Mouse (Mus musculus): Measurements from ENCODE around the gene Lin37.

The Lin37 gene

DNA sequence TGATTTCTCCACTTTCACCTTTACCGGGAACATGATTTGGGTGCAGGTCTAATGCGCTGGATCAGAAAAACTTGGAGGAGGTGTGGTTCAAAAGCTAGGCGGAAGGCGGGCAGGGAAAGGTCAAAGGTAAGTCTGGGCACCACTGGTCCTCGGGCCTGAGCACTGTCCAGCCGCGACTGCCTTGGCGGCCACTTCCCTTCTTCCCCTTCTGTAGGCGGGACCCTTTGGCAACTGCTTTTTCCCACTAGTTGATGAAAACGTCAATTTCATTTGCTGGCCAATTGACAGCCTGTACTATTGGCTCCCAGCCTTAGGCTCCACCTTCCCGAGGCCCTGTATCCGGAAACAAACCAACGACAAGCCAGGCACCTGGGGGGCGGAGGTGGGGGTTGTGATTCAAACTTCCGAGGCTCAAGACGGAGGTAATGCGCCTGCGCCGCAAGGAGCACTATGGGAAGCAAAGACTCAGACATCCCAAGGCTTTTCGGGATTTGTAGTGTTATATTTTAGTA, at the start of gene Lin37:
Gene Lin37 (minus strand): TSS at position 396 of the 512 bp plus-strand sequence.
- peak; percentile 93 for DNase-seq (ENCODE audit: low spot score)

- no peak for DNase-seq (ENCODE audit: low spot score)
Measured at GRCm38 (mm10) chr7:30608476-30608875, 48.8 kb upstream of the Lin37 start.

- peak; percentile 49 for DNase-seq (ENCODE audit: low spot score)
Measured at GRCm38 (mm10) chr7:30607706-30608309, 48.2 kb upstream of the Lin37 start.

DNA sequence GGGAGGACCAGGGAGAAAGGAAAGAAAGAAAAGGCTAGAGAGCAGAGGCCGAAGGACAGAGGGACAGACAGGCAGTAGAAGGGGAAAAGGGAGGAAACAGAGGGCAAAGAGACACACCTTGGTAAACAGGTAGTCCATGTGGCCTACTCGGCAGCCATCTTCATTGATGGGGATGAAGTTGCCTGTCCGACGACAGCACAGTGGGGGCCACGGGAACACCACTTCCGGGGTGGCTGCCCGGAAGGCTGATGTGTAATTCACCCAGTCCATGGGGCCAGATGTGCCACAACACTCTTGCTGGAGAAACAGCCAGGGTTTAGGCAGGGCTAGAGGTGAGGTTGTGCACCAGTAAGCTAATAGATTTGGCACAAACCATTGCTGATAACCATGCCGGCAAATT, 45.3 kb upstream of the Lin37 start:
- DNase-seq (ENCODE audit: low spot score), result no peak

DNA sequence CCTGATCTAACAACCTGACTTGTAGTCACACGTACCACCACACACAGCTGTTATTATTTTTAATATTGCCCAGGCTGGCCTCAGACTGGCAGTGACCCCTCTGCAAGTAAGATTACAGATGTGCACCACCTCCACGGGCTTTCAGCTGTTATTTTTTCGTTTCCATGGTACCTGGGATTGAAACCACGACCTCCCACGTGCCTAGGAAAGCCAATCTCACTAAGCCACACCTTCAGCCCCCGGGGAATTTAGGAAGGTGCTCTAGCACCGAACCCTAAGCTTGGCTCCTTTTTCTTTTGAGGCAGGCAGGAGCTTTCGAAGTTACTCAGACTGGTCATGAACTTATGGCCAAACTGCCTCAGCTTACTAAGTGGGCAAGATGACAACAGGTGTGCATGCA, 44.8 kb upstream of the Lin37 start:
- no peak for DNase-seq (ENCODE audit: low spot score)

GRCm38 (mm10) chr7:30602583-30602982, 42.9 kb upstream of the Lin37 start:
- no peak for DNase-seq (ENCODE audit: low spot score)

DNA sequence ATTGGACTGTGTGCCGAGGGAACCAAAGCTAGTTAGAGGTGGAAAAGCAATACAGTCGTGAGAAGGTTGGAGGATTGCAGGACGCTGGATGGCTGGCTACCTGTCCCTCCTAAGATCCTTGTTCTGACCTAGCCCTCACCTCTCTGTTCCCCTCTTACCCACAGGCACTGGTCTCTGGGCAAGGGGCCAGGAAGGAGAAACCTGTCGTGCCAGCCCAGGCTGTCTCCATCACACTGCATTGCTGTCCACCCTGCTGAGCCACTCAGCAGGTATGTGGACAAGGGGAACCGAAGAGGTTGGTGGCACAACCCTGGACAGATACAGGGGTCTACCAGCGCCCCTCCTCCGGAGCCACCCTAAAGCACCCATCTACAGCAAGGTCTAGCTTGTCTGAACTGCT, 41.0 kb upstream of the Lin37 start:
- DNase-seq (ENCODE audit: low spot score), result no peak

DNA sequence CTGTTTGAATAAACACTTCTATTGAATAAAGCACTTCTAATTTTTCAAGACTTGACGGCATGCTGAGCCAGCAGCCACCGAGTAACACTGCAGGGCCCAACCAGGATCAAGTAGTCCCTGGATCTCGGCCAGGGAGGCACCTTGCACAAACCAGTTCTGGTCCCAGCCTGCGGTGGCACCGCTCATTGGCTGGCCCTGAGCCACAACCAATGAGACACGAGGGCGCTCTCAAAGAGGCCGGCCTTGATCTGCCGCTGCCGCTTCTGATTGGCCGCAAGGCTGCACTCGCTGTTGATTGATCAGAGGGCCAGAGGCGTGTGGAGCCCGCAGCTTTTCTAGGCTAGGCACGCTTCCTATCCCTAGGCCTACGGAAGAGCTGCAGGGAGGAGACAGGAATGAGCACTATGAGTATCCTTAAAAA, 40.3 kb upstream of the Lin37 start:
- DNase-seq (ENCODE audit: low spot score), result peak; percentile 83

DNA sequence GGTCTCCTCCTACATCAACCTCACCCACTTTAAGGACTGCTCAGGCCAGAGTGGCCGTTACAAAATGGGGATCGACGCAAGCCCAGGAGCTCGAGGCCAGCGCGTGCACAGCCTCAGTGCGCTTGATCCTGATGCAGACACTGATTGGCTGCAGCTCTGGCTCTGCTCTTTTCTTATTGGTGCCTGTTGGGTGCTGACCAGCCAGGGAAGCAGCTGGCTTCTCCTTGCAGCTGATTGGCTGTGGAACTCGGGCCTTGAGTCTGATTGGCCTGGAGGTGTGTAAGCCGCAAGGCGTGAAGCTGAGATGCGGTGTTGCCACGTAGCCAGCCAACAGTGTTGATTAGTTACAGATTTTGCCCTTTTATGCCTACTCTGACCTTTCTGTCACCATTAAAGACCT, 39.1 kb upstream of the Lin37 start, which contains the start of gene Zbtb32:
Gene Zbtb32 (minus strand): TSS at position 124 of the 400 bp plus-strand sequence.
- no peak for DNase-seq (ENCODE audit: low spot score)

DNA sequence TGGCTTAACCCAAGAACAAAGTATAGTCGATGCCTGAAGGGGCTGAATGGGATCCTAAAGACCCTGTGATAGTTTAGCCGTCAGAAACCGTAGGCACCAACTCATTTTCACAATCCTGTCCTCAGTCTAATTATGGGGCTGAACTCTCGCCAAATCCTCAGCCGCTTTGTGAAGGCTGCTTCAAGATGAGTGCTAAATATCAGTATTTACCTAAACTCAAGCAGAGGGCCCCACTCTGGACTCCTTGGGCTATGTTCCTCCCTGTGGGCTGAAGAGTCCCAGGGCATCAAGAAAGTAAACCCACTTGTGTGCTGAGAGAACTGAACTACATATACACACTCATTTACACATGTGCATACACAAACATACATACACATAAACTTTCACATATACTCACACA, 37.2 kb upstream of the Lin37 start:
- no peak for DNase-seq (ENCODE audit: low spot score)

DNA sequence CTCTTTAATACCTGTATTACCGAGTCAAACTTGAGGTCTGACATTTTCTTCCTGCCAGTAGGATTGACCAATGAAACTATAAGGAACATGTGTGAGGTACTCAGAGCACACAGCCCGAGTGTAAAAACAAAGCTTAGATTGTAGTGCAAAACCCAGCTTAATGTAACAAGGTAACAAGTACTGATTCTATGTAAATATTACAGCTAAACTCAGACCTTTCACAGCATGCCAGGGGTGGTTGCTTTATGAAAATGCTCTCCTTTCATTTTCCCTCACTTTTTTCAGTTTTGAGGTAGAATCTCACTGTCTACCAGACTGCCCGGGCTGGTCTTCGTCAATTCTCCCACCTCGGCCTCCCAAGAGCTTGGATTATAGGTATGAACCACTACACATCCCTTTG, 36.5 kb upstream of the Lin37 start:
- DNase-seq (ENCODE audit: low spot score), result no peak

DNA sequence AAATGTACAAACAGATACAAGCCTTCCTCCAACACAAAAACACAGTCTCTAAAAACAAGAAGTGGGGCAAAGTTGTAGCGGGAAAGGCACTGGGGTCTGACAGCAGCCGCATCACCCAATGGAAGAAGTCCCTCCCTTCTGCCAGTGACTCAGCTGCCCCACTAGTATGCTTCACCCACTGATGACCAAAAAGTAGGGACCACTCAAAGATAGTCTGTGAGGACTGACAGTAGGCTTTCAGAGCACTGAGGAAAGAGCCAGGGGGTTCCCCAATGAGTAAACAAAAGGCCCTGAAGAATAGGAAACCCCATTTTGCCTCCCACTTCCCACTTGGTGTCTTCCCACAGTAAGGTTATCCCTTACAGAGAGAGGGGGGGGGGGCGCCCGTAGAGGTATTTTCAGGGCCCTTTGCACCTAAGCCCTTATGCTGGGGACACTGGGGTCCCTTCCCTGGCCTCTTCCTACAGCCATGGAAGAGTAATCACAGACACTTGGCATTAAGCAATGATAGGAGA, 34.9 kb upstream of the Lin37 start:
- no peak for DNase-seq (ENCODE audit: low spot score)

- DNase-seq (ENCODE audit: low spot score), result no peak
Measured at GRCm38 (mm10) chr7:30593579-30594509, 34.2 kb upstream of the Lin37 start.

- DNase-seq (ENCODE audit: low spot score), result no peak
Measured at GRCm38 (mm10) chr7:30592772-30593423, 33.3 kb upstream of the Lin37 start.

GRCm38 (mm10) chr7:30591605-30591951, 31.9 kb upstream of the Lin37 start:
- DNase-seq (ENCODE audit: low spot score), result no peak

DNA sequence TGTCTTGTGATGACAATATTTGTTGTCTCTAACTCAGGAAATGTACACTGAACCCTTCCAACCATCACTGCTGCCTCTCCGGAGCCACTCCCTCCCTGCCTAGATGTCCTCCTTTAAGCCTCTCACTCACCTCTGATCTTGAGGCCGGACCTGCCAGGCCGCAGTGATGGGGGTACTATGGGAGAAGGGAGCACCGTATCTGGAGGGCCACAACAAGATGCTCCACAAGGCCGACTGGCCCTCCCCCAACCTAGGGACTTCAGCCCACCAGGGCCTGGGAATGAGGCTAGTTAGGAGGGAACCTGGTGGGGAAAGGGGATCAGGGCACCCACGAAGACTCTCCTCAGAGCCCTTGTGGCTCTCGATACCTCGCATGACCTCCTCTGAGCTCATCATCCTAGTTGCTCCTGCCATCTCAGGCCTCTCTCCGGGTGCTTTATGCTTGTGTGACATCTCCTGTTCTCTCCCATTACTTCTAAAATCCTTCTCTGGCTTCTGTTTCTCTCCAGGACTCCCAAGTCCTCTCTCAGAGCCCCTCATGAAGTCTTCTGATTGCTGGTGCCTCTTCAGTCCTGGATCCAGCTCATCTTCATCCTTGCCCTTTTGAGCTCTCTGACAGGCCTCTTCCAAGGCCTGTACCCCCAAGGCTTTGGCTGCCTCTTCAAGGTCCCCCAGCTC, 31.4 kb upstream of the Lin37 start:
- DNase-seq (ENCODE audit: low spot score), result no peak

DNA sequence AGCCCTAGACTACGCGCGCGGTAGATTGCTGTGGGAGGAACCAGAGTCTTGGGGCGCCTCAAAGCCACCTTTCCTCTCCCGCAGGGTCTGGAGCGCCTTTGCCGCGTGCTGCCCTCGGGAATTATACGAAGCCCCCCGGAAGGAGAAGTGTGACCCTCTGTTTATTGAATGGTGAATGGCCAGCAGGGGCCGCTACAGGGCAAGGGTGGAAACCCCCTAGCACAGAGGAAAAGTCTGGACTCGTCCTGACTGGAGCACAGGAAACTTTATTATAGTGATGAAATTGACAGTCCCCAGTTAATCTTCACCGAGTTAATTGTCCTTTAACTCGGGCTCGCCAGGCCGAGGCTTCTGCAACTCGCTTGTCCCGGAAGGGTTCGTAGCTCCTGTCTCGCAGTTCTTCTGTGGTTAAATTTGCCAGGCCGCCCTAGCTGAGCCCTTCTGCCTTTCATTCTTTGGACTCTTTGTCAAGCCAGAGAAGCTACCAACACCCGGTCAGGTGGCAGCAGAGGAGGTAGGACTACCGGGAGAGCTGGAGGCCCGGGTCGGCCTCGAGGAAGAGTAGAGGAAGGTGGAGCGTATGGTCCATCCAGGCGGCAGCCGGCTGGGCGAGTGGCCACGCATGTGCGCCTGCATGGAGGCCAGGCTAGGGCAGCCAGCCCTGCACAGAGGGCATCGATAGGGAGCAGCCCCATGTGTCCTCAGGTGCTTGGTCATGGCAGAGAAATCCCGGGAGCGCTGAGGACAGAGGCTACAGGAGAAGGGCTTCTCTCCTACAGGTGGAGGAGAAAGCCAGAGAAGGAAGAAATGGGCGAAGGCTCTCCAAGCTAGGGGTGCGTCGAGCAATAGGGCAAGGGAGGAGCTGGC, 30.0 kb upstream of the Lin37 start:
- peak; percentile 83 for DNase-seq (ENCODE audit: low spot score)

DNA sequence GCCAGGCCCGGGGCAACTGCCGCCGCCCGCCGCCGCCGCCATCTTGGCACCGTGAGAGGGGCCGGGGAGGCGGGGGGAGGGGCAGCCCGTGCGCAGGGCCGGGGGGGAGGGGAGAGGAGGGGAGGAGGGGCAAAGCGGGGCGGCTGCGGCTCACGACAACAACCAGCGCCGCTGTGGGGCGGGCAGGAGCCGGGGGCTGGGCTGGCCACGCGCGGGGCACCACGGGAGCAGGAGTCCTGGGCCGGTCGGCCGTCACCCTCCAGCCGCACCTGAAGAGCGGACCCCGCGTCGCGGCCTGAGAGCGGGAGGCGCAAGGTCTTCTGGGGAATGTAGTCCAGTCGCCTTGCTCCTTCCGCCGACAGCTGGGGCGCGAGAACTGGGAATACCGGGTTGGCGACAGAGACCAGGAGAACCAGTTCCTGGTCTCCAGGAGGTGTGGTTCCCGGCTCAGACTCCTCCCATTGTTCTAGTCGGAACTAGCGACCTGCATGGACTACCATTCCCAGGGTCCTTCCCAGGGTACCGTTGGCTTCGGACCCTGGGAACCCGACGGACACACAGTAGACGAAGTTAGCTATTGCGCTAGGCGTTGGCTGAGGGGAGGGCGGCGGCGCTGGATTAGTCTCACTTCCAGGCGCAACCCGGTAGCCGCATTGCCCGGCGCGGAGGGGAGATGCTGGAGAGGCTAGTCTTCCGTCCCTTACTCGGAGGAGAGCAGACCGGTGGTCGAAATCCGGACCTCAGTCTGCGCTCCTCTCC, 29.2 kb upstream of the Lin37 start, which contains the start of gene Kmt2b:
Gene Kmt2b (minus strand): TSS at position 51 of the 759 bp plus-strand sequence.
- DNase-seq (ENCODE audit: low spot score), result peak; percentile 98

GRCm38 (mm10) chr7:30587842-30588667, 28.4 kb upstream of the Lin37 start:
- no peak for DNase-seq (ENCODE audit: low spot score)

Measured in ovary, postnatal 36 days (tissue).